Mouse (Mus musculus) forebrain, embryonic 13.5 days (tissue): ENCODE data around the gene Nek6. TPM values are rescaled to one million over a fixed set of nuclear protein-coding genes. Genes with fewer than 3 reads are reported as not detected.
A peak's percentile ranks its signal among the peaks of the same experiment; 100 is the strongest.

Experiments used
- ATAC-seq: fragments of 200-750 bp; cut with Nextera tagmentation; 2 replicates; pipeline ENCODE4 v1.8.0; 2017
- H3K27ac ChIP-seq: fragments of 300-500 bp; sonication (generic); 2 replicates; pipeline ENCODE4 v1.5.1; 2015; ENCODE audit warnings: inconsistent platforms, mild to moderate bottlenecking, moderate library complexity
- H3K27me3 ChIP-seq: fragments of 300-500 bp; sonication (generic); 2 replicates; pipeline ENCODE4 v1.6.1; 2015; ENCODE audit warnings: mild to moderate bottlenecking, inconsistent platforms
- H3K36me3 ChIP-seq: fragments of 300-500 bp; sonication (generic); 2 replicates; pipeline ENCODE4 v1.6.1; 2015; ENCODE audit warnings: mild to moderate bottlenecking, inconsistent platforms; ENCODE audit not compliant: poor library complexity, severe bottlenecking
- H3K4me1 ChIP-seq: fragments of 300-500 bp; sonication (generic); 2 replicates; pipeline ENCODE4 v1.6.1; 2015; ENCODE audit warnings: inconsistent platforms
- H3K4me2 ChIP-seq: fragments of 300-500 bp; sonication (generic); 2 replicates; pipeline ENCODE4 v1.6.1; 2015; ENCODE audit warnings: inconsistent platforms, mild to moderate bottlenecking, moderate library complexity
- H3K4me3 ChIP-seq: fragments of 300-500 bp; sonication (generic); 2 replicates; pipeline ENCODE4 v1.5.1; 2015; ENCODE audit warnings: mild to moderate bottlenecking, inconsistent platforms
- H3K9ac ChIP-seq: fragments of 300-500 bp; sonication (generic); 2 replicates; pipeline ENCODE4 v1.6.1; 2015; ENCODE audit warnings: mild to moderate bottlenecking, inconsistent platforms
- H3K9me3 ChIP-seq: fragments of 300-500 bp; sonication (generic); replicated peaks from 2 replicates; pipeline ENCODE4 v1.6.1; 2016; ENCODE audit warnings: inconsistent platforms
- whole genome bisulfite sequencing: fragments of 180-500 bp; shearing (Covaris S2); methylation state at CpG from one replicate; pipeline ENCODE4 v1.1.7; 2015; 5-methylcytosine and 5-hydroxymethylcytosine counted together
- polyA plus RNA-seq: library from polyadenylated mRNA; unstranded; fragments of >200 nt; fragmentation: Nextera tagmentation; extraction: Ambion mirVana; gene quantifications from 2 replicates; pipeline ENCODE4 v1.2.1, GENCODE M21; 2015

Gene Nek6
- polyA plus RNA-seq, 1 experiment from 2014 or later = 122 TPM

- Histone ChIP-seq H3K27me3 (no peaks in the 10 kb centered on the region), H3K9me3 (no peaks in the 10 kb centered on the region), H3K27ac (no peak overlapping the region), H3K4me2 (no peak overlapping the region), H3K36me3 (0 out of 2 replicates have a peak, but pooled peaks cover 5% of the 10 kb centered on the region), H3K4me3 (no peak overlapping the region), H3K4me1 (peaks cover 50% of the 10 kb centered on the region), H3K9ac (no peak overlapping the region)
- ATAC-seq = no peak
- WGBS = 73% methylated on average over 14 of the region's 14 CpGs
These were observed 18.2 kb downstream of the Nek6 start for GRCm38 (mm10) chr2:38529582-38530152.

DNA sequence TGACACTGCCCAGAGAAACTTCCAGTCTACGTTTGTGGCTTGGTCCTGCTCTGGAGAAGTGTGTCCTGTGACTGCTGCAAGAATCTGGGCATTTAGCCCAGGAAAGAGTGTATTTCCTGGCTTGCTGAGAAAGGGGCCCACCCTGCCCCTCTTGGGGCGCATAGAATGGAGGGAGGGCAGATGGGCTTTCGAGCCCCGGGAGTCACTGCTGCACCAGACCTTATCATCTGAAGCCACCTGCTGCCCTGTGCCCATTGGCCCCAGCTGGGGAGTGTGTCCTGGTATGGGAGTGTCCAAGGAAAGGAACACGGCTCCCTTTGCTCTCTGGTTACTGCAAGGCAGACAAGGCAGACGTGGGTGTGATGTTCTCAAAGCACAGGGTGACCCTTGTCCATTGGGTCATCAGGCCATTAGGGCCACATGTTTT lies 19.5 kb downstream of the Nek6 start:
- Histone ChIP-seq H3K4me2 (no peak overlapping the region), H3K4me1 (peaks cover 58% of the 10 kb centered on the region), H3K9ac (no peak overlapping the region), H3K27me3 (no peaks in the 10 kb centered on the region), H3K36me3 (0 out of 2 replicates have a peak, but pooled peaks cover 3% of the 10 kb centered on the region), H3K4me3 (no peak overlapping the region), H3K9me3 (no peaks in the 10 kb centered on the region), H3K27ac (no peak overlapping the region)
- ATAC-seq = no peak; the same call in 1 of the 2 replicates
- 45% methylated on average over 6 of the region's 6 CpGs for WGBS

- H3K27ac ChIP-seq = no peak overlapping the region
- peak overlapping the region; percentile 14; the same call in 1 of the 2 replicates for H3K9ac ChIP-seq
- no peak overlapping the region for H3K4me2 ChIP-seq
- peaks cover 80% of the 10 kb centered on the region for H3K4me1 ChIP-seq
- no peak overlapping the region for H3K4me3 ChIP-seq
- H3K36me3 ChIP-seq = no peaks in the 10 kb centered on the region
- H3K9me3 ChIP-seq = no peaks in the 10 kb centered on the region
- 70% methylated on average over 6 of the region's 6 CpGs for WGBS
- no peak for ATAC-seq
- no peaks in the 10 kb centered on the region for H3K27me3 ChIP-seq
These were observed 21.9 kb downstream of the Nek6 start for GRCm38 (mm10) chr2:38533322-38533721.

DNA sequence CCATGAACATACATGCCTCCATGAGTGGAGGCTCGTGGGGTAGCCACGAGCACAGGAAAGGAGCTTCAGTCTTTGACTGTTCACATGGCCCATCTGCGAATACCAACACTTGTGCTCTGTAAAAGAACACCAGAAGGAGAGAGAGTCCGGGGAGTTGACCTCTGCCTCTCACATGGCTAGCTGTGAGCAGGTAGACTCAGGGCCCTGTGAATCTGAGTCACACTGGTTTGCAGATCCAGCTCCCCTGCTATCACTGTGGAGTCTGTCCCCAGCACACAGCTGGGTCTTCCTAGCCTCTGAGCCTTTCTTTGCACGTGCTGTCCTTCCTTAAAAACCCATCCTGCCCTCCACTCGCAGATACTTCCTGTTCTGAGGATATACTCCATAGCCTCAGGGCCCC lies 22.3 kb downstream of the Nek6 start:
- Histone ChIP-seq H3K4me1 (peaks cover 83% of the 10 kb centered on the region), H3K9me3 (no peaks in the 10 kb centered on the region), H3K27ac (peak overlapping the region; percentile 41; the same call in 1 of the 2 replicates), H3K36me3 (no peaks in the 10 kb centered on the region), H3K4me3 (no peak overlapping the region), H3K4me2 (no peak overlapping the region), H3K27me3 (no peaks in the 10 kb centered on the region), H3K9ac (no peak overlapping the region)
- ATAC-seq = no peak
- 67% methylated on average over 6 of the region's 6 CpGs for WGBS

DNA sequence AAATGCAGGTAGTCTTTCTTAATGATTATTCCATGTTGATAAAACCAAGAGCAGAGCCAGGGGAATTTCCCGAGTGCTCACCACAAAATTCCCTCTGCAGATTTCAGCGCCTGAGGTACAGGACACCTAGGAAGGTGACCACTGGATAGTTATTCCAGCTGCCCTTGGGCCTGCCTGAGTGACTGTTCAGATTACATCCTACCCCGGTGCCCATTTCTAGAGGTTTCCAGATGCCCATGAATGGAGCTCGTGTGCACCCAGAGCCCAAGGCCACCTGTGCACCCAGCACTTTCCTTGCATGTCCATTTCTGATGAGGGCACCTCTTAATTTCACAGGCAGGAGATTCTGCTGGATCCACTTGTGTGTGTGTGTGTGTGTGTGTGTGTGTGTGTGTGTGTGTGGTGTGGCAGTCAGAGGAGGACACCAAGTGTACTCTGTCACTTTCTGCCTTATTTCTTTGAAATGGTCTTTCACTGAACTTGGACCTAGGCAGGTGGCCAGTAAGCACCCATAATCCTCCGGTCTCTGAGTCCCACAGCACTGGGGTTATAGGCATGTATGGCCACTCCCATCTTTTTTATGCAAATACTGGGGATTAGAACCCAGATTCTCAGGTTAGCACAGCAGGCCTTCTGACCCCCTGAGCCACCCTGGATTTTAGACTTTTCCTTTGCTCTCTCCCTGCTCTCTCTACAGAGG lies 22.9 kb downstream of the Nek6 start:
- peaks cover 85% of the 10 kb centered on the region for H3K4me1 ChIP-seq
- ATAC-seq = no peak
- no peak overlapping the region for H3K4me2 ChIP-seq
- H3K36me3 ChIP-seq = no peaks in the 10 kb centered on the region
- 0 out of 2 replicates have a peak overlapping the region, but pooled peaks have one; percentile 41 for H3K27ac ChIP-seq
- no peaks in the 10 kb centered on the region for H3K27me3 ChIP-seq
- no peak overlapping the region for H3K4me3 ChIP-seq
- no peak overlapping the region for H3K9ac ChIP-seq
- WGBS = 84% methylated on average over 5 of the region's 5 CpGs
- no peaks in the 10 kb centered on the region for H3K9me3 ChIP-seq

DNA sequence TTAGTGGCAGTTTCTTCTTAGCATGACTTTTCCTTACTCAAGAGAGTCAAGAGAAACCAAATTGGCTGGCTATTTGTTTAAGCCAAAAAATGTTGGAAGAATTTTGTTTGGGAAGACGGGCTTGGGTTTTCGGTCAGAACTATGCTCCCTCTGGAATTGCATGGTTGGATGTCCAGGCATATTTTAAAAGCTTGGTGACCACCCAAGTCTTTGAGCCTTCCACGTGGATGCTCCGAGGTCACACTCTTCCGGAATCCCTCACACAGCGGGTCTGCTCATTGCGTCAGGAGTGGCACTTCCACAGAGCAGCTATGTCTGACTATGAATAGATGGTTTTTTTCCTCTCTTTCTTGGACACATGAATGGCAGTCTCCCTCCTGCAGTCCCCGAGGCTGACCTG lies 23.6 kb downstream of the Nek6 start:
- no peak overlapping the region for H3K4me2 ChIP-seq
- H3K9ac ChIP-seq = no peak overlapping the region
- H3K9me3 ChIP-seq = no peaks in the 10 kb centered on the region
- H3K27me3 ChIP-seq = no peaks in the 10 kb centered on the region
- no peak; the same call in 1 of the 2 replicates for ATAC-seq
- no peak overlapping the region for H3K4me3 ChIP-seq
- H3K36me3 ChIP-seq = no peaks in the 10 kb centered on the region
- WGBS = 34% methylated on average over 8 of the region's 8 CpGs
- H3K27ac ChIP-seq = peak overlapping the region; percentile 19; the same call in 1 of the 2 replicates
- peaks cover 85% of the 10 kb centered on the region for H3K4me1 ChIP-seq

GRCm38 (mm10) chr2:38535521-38536220 lies 24.2 kb downstream of the Nek6 start:
- peak overlapping the region; percentile 19; the same call in 1 of the 2 replicates for H3K27ac ChIP-seq
- 65% methylated on average over 14 of the region's 14 CpGs for WGBS
- H3K36me3 ChIP-seq = no peaks in the 10 kb centered on the region
- no peaks in the 10 kb centered on the region for H3K9me3 ChIP-seq
- peaks cover 85% of the 10 kb centered on the region for H3K4me1 ChIP-seq
- no peaks in the 10 kb centered on the region for H3K27me3 ChIP-seq
- no peak overlapping the region for H3K9ac ChIP-seq
- no peak for ATAC-seq
- H3K4me3 ChIP-seq = no peak overlapping the region
- no peak overlapping the region for H3K4me2 ChIP-seq

- H3K36me3 ChIP-seq = no peaks in the 10 kb centered on the region
- H3K27me3 ChIP-seq = no peaks in the 10 kb centered on the region
- H3K9ac ChIP-seq = no peak overlapping the region
- H3K27ac ChIP-seq = no peak overlapping the region
- WGBS = 78% methylated on average over 8 of the region's 8 CpGs
- no peak overlapping the region for H3K4me3 ChIP-seq
- H3K4me1 ChIP-seq = peaks cover 85% of the 10 kb centered on the region
- no peak overlapping the region for H3K4me2 ChIP-seq
- H3K9me3 ChIP-seq = no peaks in the 10 kb centered on the region
- ATAC-seq = no peak
These were observed 24.9 kb downstream of the Nek6 start for GRCm38 (mm10) chr2:38536331-38536731.

GRCm38 (mm10) chr2:38539677-38540076 lies 28.2 kb downstream of the Nek6 start:
- Histone ChIP-seq H3K27ac (peak overlapping the region; percentile 41), H3K36me3 (no peaks in the 10 kb centered on the region), H3K4me3 (no peak overlapping the region), H3K4me1 (peaks cover 69% of the 10 kb centered on the region), H3K9ac (peak overlapping the region; percentile 30; the same call in 1 of the 2 replicates), H3K9me3 (no peaks in the 10 kb centered on the region), H3K27me3 (no peaks in the 10 kb centered on the region), H3K4me2 (no peak overlapping the region)
- 70% methylated on average over 9 of the region's 9 CpGs for WGBS
- peak; percentile 85 for ATAC-seq

DNA sequence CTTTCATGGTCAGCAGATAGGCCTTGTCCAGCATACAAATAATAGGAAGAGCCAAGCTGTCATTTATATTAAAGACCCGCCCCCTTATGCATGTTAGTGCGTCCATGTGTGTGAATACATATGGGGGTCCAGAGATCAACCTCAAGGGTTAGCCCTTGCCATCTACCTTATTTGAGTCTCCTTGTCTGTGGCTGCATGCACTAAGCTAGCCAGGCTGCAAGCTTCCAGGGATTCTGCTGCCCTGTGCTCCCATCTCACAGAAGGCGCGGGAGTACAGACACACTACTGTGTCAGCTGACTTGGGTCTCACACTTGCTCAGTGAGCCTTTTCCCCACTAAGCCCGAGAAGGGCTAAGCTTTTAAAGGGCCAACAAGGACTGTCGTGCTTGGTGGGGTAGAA lies 29.2 kb downstream of the Nek6 start:
- peaks cover 59% of the 10 kb centered on the region for H3K4me1 ChIP-seq
- no peak for ATAC-seq
- WGBS = 78% methylated on average over 6 of the region's 6 CpGs

GRCm38 (mm10) chr2:38541101-38541500 lies 29.7 kb downstream of the Nek6 start:
- Histone ChIP-seq H3K9me3 (no peaks in the 10 kb centered on the region), H3K4me1 (peaks cover 57% of the 10 kb centered on the region), H3K4me2 (no peak overlapping the region), H3K27me3 (no peaks in the 10 kb centered on the region), H3K36me3 (no peaks in the 10 kb centered on the region), H3K4me3 (no peak overlapping the region), H3K9ac (no peak overlapping the region), H3K27ac (no peak overlapping the region)
- ATAC-seq = no peak
- WGBS = 79% methylated on average over 3 of the region's 3 CpGs

More for the DNA sequence above, 29.2 kb downstream of the Nek6 start:
- Histone ChIP-seq H3K4me3 (no peak overlapping the region), H3K27ac (no peak overlapping the region), H3K4me2 (no peak overlapping the region), H3K9me3 (no peaks in the 10 kb centered on the region), H3K27me3 (no peaks in the 10 kb centered on the region), H3K36me3 (no peaks in the 10 kb centered on the region), H3K9ac (no peak overlapping the region)

GRCm38 (mm10) chr2:38541570-38541969 lies 30.1 kb downstream of the Nek6 start:
- Histone ChIP-seq H3K9me3 (no peaks in the 10 kb centered on the region), H3K36me3 (no peaks in the 10 kb centered on the region), H3K4me2 (no peak overlapping the region)

More at GRCm38 (mm10) chr2:38541570-38541969, 30.1 kb downstream of the Nek6 start:
- ATAC-seq = no peak
- WGBS = 81% methylated on average over 1 of the region's 1 CpGs
- Histone ChIP-seq H3K27me3 (no peaks in the 10 kb centered on the region), H3K4me3 (no peak overlapping the region), H3K4me1 (peaks cover 57% of the 10 kb centered on the region), H3K27ac (no peak overlapping the region), H3K9ac (no peak overlapping the region)
